Mouse (Mus musculus): ENCODE results near the gene Skor1.

DNA sequence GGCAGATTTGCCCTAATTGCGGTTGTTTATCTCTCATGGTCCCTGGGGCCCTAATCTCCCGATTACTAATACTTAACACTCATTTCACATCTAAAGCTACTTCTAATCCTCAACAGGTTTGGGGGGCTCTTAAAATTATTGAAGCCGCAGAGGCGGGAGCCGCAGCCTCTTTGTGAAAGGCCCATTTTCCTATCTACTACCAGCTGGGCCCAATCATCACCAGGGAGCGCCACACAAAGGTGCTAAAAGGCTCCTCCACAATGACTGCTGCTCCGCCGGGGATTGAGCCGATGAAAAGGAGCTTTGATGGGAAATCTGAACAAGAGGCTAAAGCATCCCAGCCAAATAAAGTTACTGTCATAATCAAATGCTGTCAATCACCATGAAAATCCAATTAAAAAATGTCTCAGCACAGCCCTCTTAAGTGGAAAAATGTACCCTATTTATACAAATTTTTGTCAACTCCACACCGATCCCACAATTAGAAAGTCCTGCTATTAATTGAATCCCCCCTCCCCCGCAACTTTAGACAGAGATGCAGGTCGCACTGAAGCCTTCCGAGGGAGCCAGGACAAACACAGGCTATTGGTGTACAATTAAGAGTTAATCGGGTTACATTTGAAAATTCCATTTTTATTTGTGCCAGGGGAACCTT lies 33.7 kb upstream of the Skor1 start:
- TF ChIP-seq CTCF (IDR thresholded peaks at IDR 0.05; ENCODE audit: low read depth, low read length) (no peak), GATA1 (IDR thresholded peaks at IDR 0.05; ENCODE audit: borderline replicate concordance, low read length) (no peak), GATA2 (IDR thresholded peaks at IDR 0.05; ENCODE audit: borderline replicate concordance, low read depth, low read length) (no peak), TAL1 (conservative IDR thresholded peaks at IDR 0.05; ENCODE audit: low read depth, low read length) (no peak)
